Mouse (Mus musculus): ENCODE data around the gene Cpeb1.
A peak's percentile ranks its signal among the peaks of the same experiment; 100 is the strongest.
"Not testable (repeated sequence)": the region's sequence is repeated elsewhere in the genome, so short reads cannot be mapped to it uniquely, and the experiment has no call there.

DNA sequence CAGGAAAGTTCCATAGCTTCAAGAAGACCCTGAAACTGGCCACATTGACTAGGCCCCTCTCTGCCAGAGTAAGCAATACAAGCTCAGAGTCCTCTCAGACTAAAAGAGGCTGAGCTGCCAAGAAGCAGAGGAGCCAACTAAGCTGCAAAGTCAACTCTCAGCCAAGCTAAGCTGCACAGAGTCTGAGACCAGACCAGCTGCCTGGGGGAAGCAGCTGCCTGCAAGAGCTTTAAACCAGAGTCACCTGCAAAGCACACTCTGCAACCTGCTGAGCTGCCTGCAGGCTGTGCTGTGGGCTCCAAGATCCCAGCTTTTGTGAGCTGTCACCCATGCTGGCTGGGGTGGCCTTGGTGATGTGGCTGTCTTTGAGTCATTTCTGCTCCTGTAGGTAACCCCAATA lies 23.0 kb upstream of the Cpeb1 start:
- peak; percentile 2; the same call in 1 of the 2 replicates for TF ChIP-seq CTCF (IDR thresholded peaks at IDR 0.05)
- TF ChIP-seq EP300 (IDR thresholded peaks at IDR 0.05) = not testable (repeated sequence)
